Mouse (Mus musculus) testis, postnatal 14 days (tissue): ENCODE results near the gene Khk.

ENCODE experiments used
- DNase-seq: peaks from one replicate; pipeline ENCODE4 v3.0.0; 2021; ENCODE audit warnings: low spot score

Khk gene

DNA sequence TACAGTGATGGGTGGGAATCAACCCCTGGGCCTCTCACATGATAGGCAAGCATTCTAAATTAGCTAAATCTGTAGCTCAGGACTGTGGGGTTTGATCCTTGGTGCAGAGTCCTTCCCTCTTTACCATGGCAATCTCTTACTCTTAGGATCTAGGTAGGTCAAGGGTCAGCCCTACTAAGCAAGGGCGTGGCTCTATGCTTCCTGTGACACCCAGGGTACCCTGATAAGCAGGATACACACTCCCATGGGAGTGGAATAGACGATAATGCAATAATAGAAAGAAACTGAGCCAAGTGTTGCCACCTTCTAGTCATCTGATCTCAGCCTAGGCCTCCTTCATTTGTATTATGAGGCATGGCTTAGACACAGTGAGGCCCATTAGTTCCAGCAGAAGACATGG lies 48.2 kb downstream of the Khk start:
- no peak for DNase-seq

DNA sequence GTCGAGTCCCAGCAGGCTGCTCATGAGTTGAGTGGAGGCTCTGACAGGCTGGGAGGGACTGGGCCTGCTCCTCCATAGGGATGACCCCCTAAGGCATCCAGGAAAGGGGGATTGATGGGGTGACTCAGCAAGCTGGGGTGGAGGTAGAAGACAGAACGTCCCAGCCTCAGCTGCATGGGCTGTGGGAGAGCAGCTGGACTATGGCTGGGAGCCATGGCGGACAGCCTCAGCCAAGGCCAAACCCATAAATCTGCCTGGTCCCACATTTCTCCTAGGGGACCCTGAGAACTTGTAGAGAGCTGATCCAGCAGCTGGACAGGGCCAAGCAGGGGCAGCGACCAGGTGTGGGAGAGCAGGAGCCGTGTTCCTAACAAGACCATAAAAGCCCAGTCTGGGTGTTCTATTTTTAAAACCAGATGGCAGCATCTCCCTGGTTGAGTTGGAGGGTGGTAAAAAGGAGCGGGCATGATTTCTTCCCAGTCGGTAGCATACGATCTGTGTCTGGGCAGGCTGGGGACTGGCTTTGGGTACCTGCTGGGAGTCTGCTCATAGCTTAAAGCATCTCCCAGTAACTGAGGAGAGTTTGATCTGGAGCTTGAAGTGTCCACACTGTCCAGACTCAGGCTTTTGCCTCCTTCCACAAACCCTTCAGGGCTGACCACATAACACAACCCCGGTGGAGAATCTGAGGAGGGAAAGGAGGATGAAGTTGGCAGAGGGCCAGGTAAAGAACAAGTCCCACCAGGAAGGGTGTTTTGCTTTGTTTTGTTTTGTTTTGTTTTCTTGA lies 53.8 kb downstream of the Khk start:
- DNase-seq = peak; percentile 78
